Mouse (Mus musculus) brain, embryonic 14.5 days (tissue): ENCODE results near the gene Nipal4.

Source experiments
- CTCF ChIP-seq: fragments of 200-500 bp; IDR thresholded peaks from 2 replicates; pipeline ENCODE4 v1.5.1; 2012; ENCODE audit warnings: inconsistent platforms, mild to moderate bottlenecking, moderate library complexity, borderline replicate concordance; ENCODE audit not compliant: insufficient read depth, insufficient read length; ENCODE audit errors: extremely low read depth
- POLR2A ChIP-seq: fragments of 200-500 bp; IDR thresholded peaks from 2 replicates; pipeline ENCODE4 v1.6.1; 2012; ENCODE audit warnings: mild to moderate bottlenecking, inconsistent platforms, borderline replicate concordance; ENCODE audit not compliant: poor library complexity, insufficient read depth, insufficient read length, severe bottlenecking; ENCODE audit errors: extremely low read depth

- no peak for TF ChIP-seq CTCF
- no peak for TF ChIP-seq POLR2A
These were observed 22.0 kb upstream of the Nipal4 start for GRCm38 (mm10) chr11:46188283-46188682.
